Mouse (Mus musculus): ENCODE data around the gene 2610008E11Rik.
"Not testable (repeated sequence)": the region's sequence is repeated elsewhere in the genome, so short reads cannot be mapped to it uniquely, and the experiment has no call there.

The 2610008E11Rik gene

DNA sequence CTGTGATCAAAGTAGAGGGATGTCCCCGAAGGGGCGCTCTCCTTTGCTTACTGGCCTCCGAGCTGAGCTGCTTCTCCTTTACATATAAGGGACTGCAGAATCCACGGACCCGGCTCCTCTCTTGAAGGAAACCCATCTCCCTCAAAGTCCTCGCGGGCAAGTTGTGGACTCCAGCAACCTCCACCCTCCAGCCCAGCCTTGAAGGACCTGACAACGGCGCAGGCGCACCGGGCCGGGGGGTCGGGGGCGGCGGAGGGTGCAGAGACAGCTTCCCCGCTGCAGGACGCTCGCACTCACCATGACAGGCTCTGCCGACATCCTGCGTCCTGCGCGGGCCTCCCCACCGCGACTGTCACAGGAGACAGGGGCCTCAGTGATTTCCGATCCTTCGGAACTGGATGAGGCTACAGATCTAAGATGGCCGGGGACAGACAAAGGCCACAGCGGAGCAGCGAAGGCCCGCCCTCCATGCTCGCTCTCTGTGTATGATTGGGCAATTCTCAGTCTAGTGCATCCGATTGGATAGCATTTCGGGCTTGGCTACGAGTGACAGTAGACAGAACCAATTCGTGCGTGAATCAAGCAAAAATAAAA is at the start of gene 2610008E11Rik:
Gene 2610008E11Rik (minus strand): TSS at position 440 of the 594 bp plus-strand sequence.
- DNase-seq, result peak; percentile 92

GRCm38 (mm10) chr10:79116125-79116849 is 18.9 kb upstream of the 2610008E11Rik start:
- DNase-seq, result peak; percentile 32

- no peak for DNase-seq
Measured at GRCm38 (mm10) chr10:79115085-79115484, 17.7 kb upstream of the 2610008E11Rik start.

- DNase-seq, result no peak
Measured at GRCm38 (mm10) chr10:79110482-79110881, 13.1 kb upstream of the 2610008E11Rik start.

DNA sequence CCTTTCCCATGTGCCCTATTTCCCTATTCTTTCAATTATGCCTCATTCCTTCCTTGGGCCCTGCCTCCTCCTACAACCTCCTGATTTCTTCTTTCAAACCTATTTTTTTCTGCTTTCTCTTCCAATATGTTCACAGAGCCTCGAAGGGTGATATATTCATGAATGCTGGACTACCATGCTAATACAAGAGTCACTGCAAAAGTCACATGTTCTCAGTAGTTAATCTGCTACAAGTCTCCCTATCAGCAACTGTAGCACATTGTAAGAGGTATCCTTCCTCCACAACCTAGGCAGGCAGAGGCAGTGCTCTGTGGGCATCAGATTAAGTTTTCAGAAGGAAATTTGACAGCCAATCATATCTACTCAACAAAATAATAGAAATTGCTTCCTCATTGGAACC is 11.8 kb upstream of the 2610008E11Rik start:
- DNase-seq, result no peak

GRCm38 (mm10) chr10:79107531-79107930 is 10.1 kb upstream of the 2610008E11Rik start:
- DNase-seq, result no peak

- no peak for DNase-seq
Measured at GRCm38 (mm10) chr10:79106325-79107282, 9.2 kb upstream of the 2610008E11Rik start.

GRCm38 (mm10) chr10:79096706-79097105 is 694 bp downstream of the 2610008E11Rik start:
- no peak for DNase-seq

- DNase-seq, result no peak
Measured at GRCm38 (mm10) chr10:79091731-79092130, 5.7 kb downstream of the 2610008E11Rik start.

- DNase-seq, result no peak
Measured at GRCm38 (mm10) chr10:79089000-79089399, 8.4 kb downstream of the 2610008E11Rik start.

DNA sequence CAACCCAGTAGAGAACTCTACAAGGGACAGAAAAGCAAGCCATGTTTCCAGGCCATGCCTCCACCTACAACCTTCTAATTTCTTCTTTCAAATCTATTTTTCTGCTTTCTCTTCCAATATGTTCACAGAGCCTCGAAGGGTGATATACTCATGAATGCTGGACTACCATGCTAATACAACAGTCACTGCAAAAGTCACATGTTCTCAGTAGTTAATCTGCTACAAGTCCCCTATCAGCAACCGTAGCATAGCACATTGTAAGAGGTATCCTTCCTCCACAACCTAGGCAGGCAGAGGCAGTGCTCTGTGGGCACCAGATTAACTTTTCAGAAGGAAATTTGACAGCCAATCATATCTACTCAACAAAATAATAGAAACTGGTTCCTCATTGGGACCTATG is 10.8 kb downstream of the 2610008E11Rik start:
- no peak for DNase-seq

DNA sequence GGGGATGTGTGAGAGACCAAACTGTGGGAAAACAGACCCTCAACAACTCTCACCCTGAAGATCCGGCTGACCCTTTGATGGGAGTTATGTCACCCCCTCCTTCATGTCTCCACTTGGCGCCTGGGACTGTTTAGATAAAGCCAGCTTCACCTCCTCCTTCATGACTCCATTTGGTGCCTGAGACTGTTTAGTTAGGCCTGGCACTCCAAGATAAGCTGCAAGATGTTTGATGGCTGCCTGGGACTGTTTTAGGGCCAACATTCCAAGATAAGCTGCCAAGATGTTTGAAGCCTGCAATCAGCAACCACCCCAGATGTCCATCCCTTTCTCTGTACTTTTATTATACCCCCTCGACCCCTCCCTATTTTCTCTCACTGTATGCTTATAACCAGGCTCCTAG is 40.0 kb downstream of the 2610008E11Rik start:
- DNase-seq, result not testable (repeated sequence)

DNA sequence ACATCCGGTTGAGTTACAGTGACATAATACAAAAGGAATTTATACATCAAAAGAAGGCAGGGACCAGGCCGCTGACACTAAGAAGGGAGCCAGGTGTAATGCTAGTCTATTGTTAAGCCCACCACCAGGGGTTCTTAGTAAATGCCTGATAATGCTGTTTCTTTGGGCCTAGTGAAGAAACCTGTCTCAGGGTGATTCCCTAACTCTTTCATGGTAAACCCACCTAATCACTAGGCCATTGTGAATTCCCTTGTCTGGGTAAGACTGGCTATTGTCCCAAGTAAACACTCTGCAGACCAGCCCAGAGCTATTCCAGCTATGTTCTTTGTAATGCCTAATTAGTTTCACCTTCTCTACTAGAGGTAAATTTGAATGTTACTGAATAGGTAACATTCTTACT is 54.9 kb downstream of the 2610008E11Rik start:
- not testable (repeated sequence) for DNase-seq

DNA sequence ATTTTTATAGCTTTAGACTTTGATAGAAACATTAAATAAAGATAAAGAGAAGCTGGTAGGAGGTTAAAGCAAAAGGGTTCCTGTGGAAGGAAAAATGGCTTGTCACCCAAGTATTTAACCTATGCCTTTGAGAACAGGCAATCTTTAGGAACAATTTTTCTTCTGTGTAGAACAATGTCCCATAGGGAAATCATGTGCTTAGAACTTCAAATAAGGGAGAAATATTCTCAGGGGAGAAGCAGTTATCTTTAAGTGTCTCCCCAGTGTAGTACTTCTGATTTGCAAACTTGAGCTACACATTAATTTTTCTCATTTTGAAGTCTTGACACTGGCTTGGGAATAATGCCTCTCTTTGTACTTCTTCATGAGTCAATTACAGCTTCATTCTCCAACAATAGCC is 69.0 kb downstream of the 2610008E11Rik start, which contains the start of gene Olfr57:
Gene Olfr57 (plus strand): TSS at position 301 of the 400 bp plus-strand sequence.
- no peak for DNase-seq

Data from thymus, postnatal 14 days (tissue).